Mouse (Mus musculus) cerebellum, adult 2 months (tissue): ENCODE measurements around the gene Olfr1411.

Source experiments
- CTCF ChIP-seq: fragments of 200-500 bp; IDR thresholded peaks from 2 replicates; pipeline ENCODE4 v1.5.1; 2011; ENCODE audit warnings: low read depth, mild to moderate bottlenecking, control low read depth, low read length, moderate library complexity, borderline replicate concordance; ENCODE audit not compliant: insufficient read depth
- POLR2A ChIP-seq: fragments of 200-500 bp; IDR thresholded peaks from 2 replicates; pipeline ENCODE4 v1.6.1; 2011; ENCODE audit warnings: low read length, control low read depth, borderline replicate concordance; ENCODE audit not compliant: insufficient read depth

DNA sequence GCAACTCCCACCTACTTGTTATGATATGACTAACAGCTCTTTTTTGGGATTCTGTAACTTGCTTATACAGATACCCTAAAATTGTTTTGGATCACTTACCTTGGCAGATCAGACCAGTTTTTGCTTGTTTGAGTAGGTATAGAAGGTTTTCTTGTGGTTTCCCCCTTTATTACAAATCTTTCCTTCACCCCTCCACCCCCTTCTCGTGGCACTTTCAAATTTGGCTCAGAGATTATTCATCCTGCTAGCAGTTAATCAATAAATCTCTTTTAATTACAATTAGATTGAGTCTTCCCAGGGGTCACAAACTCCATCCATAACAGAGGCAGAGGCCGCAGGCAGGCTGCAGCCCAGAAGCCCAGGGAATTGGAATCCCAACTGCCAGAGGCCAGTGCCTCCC lies 23.3 kb downstream of the Olfr1411 start, which contains the start of gene Olfr12:
- TF ChIP-seq CTCF (no peak), POLR2A (no peak)
